Mouse (Mus musculus): ENCODE results near the gene Adprh. TPM values are rescaled to one million over a fixed set of nuclear protein-coding genes. Genes with fewer than 3 reads are reported as not detected.
"Not testable (repeated sequence)": the region's sequence is repeated elsewhere in the genome, so short reads cannot be mapped to it uniquely, and the experiment has no call there.

The Adprh gene
- total RNA-seq (2021): 10 to 100 TPM; 61.2 to 62.2 TPM

DNA sequence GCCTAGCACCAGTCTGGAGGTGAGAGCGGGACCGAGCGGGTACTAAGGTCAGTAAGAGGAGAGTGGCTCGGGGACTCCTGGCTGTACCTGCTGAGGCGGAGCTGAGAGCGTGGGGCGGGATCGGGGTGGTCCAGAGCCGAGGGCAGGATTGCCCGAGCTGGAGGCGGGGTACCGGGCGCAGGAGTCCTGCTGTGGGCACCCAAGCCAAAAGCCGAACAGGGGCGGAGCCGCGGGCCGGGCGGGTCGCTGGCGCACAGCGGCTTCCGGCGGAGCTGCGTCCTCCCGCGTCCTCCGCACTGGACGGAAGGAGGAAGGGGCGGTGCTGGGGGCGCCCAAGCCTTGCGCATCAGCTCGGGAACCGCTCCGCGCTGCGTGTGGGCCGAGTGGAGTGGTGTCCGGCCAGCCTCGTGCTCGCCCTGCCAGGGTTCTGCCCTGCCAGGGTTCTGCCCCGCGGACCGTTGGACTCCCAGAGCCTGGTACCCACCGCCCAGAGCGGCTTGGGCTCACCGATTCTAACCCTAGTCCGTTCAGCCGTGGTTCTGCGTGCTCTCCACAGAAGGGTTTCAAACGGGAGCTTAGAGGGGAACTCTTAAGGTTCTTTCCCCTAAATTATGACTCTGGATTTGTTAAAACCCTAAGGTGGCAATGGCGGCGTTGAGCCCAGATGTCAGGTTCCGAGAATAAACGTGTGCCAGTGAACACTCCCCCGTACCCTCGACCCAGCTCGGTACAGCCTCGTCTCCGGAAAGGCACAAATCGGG lies at the start of gene Adprh:
Gene Adprh, minus strand, starts transcription at position 262 of the 761 bp plus-strand sequence.
- intact Hi-C loops (cut with DNase I): no loop called here
- DNase-seq: peak; percentile 91

DNA sequence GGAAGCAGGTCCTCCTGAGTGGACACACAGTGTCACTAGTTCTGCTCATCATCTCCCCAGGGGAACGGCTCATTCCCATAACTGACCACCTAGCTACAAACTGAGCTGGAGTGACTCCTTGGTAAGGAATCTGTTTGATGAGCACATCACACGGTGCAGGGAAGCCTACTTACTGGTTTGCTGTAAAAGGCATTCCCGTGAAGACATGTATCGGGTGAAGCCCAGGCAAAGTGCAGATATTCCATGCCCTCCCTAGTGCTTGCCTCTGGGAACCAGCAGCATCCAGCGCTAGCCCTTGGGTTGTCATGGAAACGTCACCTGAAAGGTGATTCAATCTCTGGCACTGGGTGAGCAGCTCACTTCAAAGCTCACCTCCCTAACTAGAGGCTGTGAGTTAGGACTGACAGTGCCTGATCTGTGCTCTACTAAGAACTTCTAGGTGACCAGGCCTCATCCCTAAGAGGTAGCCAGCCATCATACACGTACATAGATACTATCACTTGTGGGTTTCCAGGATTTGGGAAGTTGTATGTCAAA lies 44.2 kb upstream of the Adprh start:
- no peak for DNase-seq
- intact Hi-C loops (cut with DNase I): no loop called here

DNA sequence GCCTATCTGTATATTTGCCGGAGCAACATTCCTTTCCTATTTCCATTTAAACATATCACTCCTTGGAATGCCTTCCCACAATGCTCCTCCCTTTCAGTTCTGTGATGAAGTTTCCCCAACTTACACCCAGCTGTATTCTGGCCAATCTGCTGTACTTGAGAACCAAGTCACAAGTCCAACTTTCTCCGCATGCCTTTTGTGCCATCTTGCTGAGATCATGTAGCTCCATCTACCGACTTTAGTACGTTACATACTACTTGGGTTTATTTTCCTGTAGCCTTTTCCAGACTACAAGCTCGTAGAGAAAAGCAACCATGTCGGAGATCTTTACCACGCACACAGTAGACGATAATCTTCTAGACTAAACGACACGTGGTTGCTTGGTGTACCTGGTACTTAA lies 41.4 kb upstream of the Adprh start:
- no peak for DNase-seq
- intact Hi-C loops (cut with DNase I): no loop called here

DNA sequence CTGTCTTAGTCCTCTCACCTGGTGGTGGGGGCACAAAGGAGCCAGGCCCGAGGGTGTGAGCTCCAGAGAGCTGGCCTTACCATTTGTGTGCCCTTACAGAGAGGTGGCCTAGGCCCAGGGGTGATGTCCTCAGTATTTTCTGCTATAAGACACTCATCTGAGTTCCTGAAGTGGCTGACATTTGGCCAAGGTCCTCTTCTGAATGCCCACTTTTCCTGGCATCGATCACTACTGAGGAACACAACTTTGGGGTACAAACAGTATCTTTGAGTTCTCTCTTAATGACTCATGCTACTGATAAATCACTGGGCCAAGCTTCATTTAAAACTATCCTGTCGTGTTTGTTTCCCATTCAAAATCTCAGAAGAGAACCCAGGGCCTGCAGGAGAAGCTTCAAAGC lies 40.0 kb upstream of the Adprh start:
- no peak for DNase-seq
- intact Hi-C loops (cut with DNase I): no loop called here

- DNase-seq: no peak
- intact Hi-C loops (cut with DNase I): no loop called here
Observed at GRCm38 (mm10) chr16:38483582-38484309, 31.2 kb upstream of the Adprh start.

GRCm38 (mm10) chr16:38482780-38483562 lies 30.5 kb upstream of the Adprh start:
- DNase-seq: peak; percentile 34
- intact Hi-C loops (cut with DNase I): no loop called here

- no peak for DNase-seq
- intact Hi-C loops (cut with DNase I): no loop called here
Observed at GRCm38 (mm10) chr16:38481327-38481726, 28.8 kb upstream of the Adprh start.

- no peak for DNase-seq
- intact Hi-C loops (cut with DNase I): no loop called here
Observed at GRCm38 (mm10) chr16:38478296-38478695, 25.8 kb upstream of the Adprh start.

- DNase-seq; intact Hi-C loops (cut with DNase I): not testable (repeated sequence)
Observed at GRCm38 (mm10) chr16:38477241-38477608, 24.7 kb upstream of the Adprh start.

- intact Hi-C loops (cut with DNase I): no loop called here
Observed at GRCm38 (mm10) chr16:38476312-38477240, 24.1 kb upstream of the Adprh start.

GRCm38 (mm10) chr16:38475681-38476311 lies 23.3 kb upstream of the Adprh start:
- intact Hi-C loops (cut with DNase I): no loop called here
- no peak for DNase-seq

More at GRCm38 (mm10) chr16:38476312-38477240, 24.1 kb upstream of the Adprh start:
- DNase-seq: peak; percentile 28

- intact Hi-C loops (cut with DNase I): no loop called here
- DNase-seq: no peak
Observed at GRCm38 (mm10) chr16:38474677-38475286, 22.3 kb upstream of the Adprh start.

GRCm38 (mm10) chr16:38473661-38474060 lies 21.2 kb upstream of the Adprh start:
- intact Hi-C loops (cut with DNase I): no loop called here
- no peak for DNase-seq

- intact Hi-C loops (cut with DNase I): no loop called here
- no peak for DNase-seq
Observed at GRCm38 (mm10) chr16:38472507-38472873, 20.0 kb upstream of the Adprh start.

DNA sequence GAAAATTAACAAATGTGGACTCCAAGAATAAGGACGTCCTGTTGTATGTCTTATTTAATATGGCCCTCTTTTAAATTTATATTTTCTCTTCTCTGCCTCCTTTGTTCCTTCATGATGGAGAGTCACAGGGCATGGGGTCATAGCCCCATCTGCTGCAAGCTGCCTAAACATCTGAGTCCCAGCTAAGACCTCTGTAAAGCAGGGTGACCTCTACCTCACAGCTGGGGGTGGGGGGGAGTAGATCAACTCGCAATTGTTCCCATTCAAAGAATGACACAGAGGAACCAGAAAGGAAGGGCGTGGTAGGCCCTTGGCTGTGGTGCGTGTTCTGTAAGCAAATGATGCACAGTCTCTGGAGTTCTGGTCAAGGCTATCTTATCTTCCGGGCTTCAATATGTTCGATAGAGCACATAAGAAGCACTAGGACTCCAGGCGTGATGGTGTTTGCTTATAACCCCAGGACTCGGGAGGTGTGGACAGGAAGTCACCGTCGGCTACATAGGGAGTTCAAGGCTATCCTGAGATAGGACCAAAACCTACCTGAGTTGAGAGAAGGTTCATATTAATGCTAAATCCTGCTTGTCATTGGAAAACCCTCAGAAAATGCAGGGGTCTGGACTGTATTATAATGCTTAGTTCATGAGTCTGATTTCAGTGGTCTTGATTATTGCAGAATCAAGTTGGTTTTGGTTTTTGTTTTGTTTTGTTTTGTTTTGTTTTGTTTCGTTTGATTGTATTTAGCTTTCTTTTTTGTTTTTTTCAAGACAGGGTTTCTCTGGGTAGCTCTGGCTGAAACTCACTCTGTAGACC lies 19.4 kb upstream of the Adprh start:
- intact Hi-C loops (cut with DNase I): no loop called here
- no peak for DNase-seq

- intact Hi-C loops (cut with DNase I): no loop called here
- no peak for DNase-seq
Observed at GRCm38 (mm10) chr16:38469437-38469836, 16.9 kb upstream of the Adprh start.

GRCm38 (mm10) chr16:38468706-38469018 lies 16.2 kb upstream of the Adprh start:
- intact Hi-C loops (cut with DNase I): no loop called here
- DNase-seq: no peak

DNA sequence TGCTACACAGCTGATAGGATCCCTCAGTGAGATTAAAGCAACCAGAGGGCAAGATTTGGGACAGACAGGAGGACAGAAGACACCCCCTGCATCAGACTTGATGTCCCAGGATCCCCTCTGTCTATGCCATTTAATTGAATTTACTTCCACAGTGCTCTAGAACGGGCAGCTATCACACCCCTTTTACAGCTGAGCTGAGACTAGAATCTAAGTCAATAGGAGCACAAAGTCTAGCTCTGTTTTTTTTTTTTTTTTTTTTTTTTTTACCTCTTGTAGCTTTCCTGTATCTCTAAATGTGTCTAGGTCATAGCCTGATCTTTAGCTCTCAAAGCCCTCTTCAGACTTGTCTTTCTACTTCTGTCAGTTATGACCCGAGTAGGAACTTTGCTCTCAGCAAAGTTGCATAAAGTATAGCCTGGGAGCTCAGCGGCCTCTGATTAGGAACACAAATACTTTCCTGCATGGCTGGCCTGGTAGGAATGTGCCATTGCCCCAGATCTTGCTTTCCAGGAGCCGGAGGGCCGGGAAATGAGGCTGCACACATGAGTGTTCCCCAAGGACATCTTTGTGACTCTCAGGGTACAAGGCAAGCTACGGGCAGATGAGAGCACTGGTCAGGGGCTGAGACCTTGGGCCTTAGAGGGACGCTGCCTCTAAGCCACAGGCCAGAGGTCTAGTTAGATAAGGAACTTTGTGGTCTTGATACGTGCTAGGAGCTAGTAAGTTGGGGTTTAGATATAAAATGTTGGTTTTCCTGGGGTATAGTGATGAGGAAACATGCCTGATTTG lies 15.6 kb upstream of the Adprh start:
- intact Hi-C loops (cut with DNase I): no loop called here
- DNase-seq: no peak

Measured in left cerebral cortex, postnatal 4 days (tissue).